Mouse (Mus musculus) splenic B cell, adult 2 months (primary cell): ENCODE results near the gene Ifi27.
"Not testable (repeated sequence)": the region's sequence is repeated elsewhere in the genome, so short reads cannot be mapped to it uniquely, and the experiment has no call there.

Experiments used
- DNase-seq: peaks from one replicate; pipeline ENCODE4 v3.0.0-alpha.2; 2011; ENCODE audit warnings: low read depth, low spot score
- H3K27me3 ChIP-seq: 2 replicates; pipeline ENCODE4 v1.6.1; 2012; ENCODE audit warnings: mild to moderate bottlenecking, low read length, moderate library complexity, mixed read lengths; ENCODE audit not compliant: control insufficient read depth, poor library complexity, insufficient read depth, severe bottlenecking
- H3K36me3 ChIP-seq: 2 replicates; pipeline ENCODE4 v1.6.1; 2012; ENCODE audit warnings: mild to moderate bottlenecking, low read length, moderate library complexity, mixed read lengths; ENCODE audit not compliant: control insufficient read depth, poor library complexity, insufficient read depth, severe bottlenecking

The Ifi27 gene

DNA sequence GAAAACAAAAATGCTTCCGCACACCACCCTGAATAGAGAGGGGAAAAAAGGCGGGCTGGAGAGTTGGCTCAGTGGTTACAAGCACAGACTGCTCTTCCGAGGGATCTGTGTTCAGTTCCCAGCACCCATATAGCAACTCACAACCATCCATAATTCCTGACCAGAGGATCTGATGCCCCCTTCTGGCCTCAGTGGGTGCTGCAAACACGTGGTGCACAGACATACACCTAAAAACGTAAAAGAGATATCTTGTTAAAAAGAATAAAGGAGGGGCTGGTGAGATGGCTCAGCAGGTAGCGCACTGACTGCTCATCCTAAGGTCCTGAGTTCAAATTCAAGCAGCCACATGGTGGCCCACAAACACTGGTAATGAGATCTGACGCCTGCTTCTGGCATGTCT is 7.3 kb upstream of the Ifi27 start:
- H3K27me3 ChIP-seq, result no peaks in the 10 kb centered on the region
- H3K36me3 ChIP-seq, result peaks cover 8% of the 10 kb centered on the region
- peak; percentile 18 for DNase-seq

DNA sequence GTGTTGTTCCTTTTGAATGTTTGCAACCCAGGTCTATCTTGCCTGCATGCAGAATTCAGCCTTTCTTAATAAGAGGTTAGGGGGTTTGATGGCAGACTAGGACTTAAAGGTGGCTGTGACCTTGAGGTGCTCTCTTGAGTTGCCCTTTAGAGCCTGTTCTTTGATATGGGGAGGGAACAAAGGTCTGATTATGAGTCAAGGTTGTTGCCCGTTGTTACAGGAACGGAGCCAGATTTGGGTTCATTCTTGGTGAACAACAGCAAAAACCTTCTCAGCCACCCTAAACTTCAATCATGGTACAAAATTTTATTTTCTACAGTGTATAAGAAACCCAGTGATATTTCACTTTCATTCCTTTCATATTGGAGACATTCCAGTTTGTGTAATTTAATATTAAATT is 581 bp upstream of the Ifi27 start:
- Histone ChIP-seq H3K27me3 (no peaks in the 10 kb centered on the region), H3K36me3 (no peaks in the 10 kb centered on the region)
- no peak for DNase-seq

DNA sequence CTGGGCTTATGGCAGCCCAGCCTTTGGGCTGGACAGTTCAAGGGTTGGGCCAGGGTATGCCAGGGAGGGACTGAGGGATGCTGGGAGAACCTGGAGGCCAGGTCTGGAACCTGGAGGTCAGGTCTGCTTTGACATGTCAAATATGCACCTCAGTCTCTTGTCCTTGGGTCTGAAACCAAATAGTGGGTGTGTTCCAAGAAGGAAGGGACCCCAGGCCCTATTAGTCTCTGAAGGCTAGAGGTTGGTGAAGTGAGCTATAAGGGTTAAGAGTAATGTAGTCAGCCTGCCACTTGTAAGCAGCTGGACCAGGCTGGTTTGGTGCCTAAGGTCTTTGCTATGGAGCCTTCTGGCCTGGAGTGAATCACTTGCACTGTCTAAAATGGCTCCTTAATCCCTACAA is 850 bp downstream of the Ifi27 start:
- DNase-seq, result no peak

DNA sequence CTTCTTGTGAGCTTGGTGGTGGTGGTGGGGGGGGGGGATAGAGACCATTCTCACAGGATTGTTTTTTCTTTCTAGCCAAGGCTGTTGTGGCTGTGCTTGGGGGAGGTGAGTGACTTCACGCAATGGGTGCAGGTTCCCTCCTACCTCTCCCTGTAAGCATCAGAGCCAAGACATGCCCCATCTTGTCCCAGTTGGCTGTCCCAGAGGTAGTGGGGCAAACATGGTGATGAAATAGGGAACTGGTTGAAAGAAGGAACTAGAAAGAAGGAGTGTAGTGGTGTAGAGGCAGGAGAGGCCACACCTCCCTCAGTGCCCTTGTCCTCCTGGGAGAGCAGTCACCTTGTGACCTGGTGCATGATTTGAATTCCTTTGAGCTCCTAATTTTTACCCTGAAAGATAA is 3.6 kb downstream of the Ifi27 start:
- no peaks in the 10 kb centered on the region for H3K27me3 ChIP-seq
- peaks cover 3% of the 10 kb centered on the region; the same call in 1 of the 2 replicates for H3K36me3 ChIP-seq
- DNase-seq, result no peak

More for the DNA sequence above, 850 bp downstream of the Ifi27 start:
- no peaks in the 10 kb centered on the region for H3K36me3 ChIP-seq
- no peaks in the 10 kb centered on the region for H3K27me3 ChIP-seq

- H3K27me3 ChIP-seq, result no peaks in the 10 kb centered on the region
- H3K36me3 ChIP-seq, result peaks cover 3% of the 10 kb centered on the region; the same call in 1 of the 2 replicates
- DNase-seq, result peak; percentile 70
These were observed 9.5 kb downstream of the Ifi27 start, which contains the start of gene Ifi27l2a for GRCm38 (mm10) chr12:103443524-103443923. Gene Ifi27l2a (minus strand): TSS chr12:103443680.

- not testable (repeated sequence) for H3K27me3 ChIP-seq, DNase-seq, H3K36me3 ChIP-seq
These were observed 10.2 kb downstream of the Ifi27 start for GRCm38 (mm10) chr12:103444261-103444660.

DNA sequence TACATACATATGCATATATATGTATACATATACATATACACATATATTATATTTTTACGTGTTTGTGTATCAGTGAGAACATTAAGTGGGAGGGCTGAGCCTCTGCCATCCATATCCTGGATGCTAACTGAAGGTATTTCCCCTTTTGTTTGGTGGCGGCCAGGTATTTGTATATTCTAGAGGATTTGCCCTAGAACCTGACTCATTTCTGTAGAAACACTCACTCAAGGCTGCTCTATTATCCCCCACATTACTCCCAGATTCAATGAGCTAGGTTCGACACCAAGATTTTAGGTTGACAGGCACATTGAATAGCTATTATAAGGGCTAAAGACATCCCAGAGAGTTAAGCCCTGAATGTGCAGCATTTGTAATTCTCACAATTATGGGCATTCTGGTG is 11.0 kb downstream of the Ifi27 start:
- no peaks in the 10 kb centered on the region for H3K27me3 ChIP-seq
- DNase-seq, result no peak
- H3K36me3 ChIP-seq, result peaks cover 2% of the 10 kb centered on the region; the same call in 1 of the 2 replicates

DNA sequence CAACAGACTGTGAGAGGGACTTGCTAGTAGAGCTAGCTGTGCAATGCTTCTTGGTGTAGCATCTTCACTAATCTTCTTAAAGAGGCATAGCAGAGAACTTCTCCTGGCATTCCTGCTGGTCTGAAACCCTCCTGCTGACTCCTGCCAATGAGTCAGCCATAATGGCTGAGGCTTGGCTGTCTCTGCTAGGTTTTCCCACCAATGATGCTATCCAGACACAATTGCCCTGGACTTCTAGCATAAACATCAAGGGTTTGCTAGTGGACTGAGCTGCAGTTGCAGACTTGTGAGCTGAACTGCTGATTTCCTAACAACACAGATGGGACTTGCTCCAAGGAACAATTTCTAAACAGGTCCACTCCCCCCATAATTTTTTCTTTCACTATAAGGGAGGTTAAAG is 19.4 kb downstream of the Ifi27 start:
- no peak for DNase-seq
- H3K36me3 ChIP-seq, result no peaks in the 10 kb centered on the region
- no peaks in the 10 kb centered on the region for H3K27me3 ChIP-seq

- not testable (repeated sequence) for H3K27me3 ChIP-seq, H3K36me3 ChIP-seq, DNase-seq
These were observed 22.7 kb downstream of the Ifi27 start for GRCm38 (mm10) chr12:103456727-103457126.

DNA sequence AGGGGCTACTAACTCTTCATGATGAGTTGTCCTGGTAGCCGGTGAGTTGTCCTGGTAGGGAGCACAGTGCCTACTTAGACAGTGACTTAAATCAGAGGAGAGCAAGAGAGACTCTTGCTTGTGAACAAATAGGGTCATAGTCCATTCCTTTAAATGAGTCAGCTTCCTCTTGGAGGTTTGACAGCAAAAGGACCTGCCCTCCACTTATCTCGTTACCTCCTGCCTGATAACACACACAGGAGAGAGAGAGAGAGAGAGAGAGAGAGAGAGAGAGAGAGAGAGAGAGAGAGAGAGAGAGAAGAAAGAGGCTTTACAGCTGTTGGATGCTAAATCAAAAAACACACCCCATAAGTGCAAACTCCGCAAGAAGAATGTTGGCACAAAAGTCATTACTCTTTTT is 23.1 kb downstream of the Ifi27 start, which contains the start of gene Ifi27l2b:
TSS of gene Ifi27l2b (minus strand) at position 84 of the 400 bp plus-strand sequence.
- DNase-seq, result no peak
- H3K27me3 ChIP-seq, result no peaks in the 10 kb centered on the region
- H3K36me3 ChIP-seq, result no peaks in the 10 kb centered on the region

DNA sequence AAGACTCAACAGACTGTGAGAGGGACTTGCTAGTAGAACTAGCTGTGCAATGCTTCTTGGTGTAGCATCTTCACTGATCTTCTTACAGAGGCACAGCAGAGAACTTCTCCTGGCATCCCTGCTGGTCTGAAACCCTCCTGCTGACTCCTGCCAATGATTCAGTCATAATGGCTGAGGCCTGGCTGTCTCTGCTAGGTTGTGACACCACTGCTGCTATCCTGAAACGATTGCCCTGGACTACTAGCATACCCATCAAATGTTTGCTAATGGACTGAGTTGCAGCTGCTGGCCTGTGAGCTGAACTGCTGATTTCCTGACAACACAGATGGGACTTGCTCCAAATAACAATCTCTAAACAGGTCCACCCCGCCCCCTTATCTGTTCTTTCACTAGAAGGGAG is 40.5 kb downstream of the Ifi27 start:
- H3K27me3 ChIP-seq, result no peaks in the 10 kb centered on the region
- no peaks in the 10 kb centered on the region for H3K36me3 ChIP-seq
- no peak for DNase-seq

- H3K36me3 ChIP-seq, result no peaks in the 10 kb centered on the region
- DNase-seq, result no peak
- no peaks in the 10 kb centered on the region for H3K27me3 ChIP-seq
These were observed 42.9 kb downstream of the Ifi27 start for GRCm38 (mm10) chr12:103476779-103477389.

DNA sequence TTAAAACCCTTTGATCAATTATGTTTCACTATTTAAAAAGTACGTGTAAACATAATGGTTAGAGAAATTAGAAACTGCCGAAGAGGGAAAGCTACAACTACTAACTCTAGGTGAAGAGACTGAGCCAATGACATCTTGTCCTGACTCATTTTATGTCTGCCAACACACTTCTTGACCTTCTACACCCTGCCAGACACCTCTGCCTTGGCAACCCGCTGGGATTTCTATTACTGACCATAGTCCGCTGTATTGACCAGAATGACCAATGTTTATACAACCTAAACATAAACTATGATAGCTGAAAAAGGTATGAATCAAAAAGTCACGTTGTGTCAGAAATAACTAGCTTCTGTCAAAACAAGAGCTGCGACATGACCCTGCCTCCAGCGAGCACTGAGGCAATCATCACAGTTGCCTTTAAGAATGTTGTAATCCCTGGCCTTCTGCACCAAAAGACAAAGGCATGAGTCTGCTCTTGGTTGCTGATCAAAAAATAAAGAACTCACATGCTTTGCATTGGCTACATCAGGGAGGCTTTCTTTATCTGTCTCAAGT is 43.5 kb downstream of the Ifi27 start:
- DNase-seq, result no peak
- H3K27me3 ChIP-seq, result no peaks in the 10 kb centered on the region
- H3K36me3 ChIP-seq, result no peaks in the 10 kb centered on the region

DNA sequence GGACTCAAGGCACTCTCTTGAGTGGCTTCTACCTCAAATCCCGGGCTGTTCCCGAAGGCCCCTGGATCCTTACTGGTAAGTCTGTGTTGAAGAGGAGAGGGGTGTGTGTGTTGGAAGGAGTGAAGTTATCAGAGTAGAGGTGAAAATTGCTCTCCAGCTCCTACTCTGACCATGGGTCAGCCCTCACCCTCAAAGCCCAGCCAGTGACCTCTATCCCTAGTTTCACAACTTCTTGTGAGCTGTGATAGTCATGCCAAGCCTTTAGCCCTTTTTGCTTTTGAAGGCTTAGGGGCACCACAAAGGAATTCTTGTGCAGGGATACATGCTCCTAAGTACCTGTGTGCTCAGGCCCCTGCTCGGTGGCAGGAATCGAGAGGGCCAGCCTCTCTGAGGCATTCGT is 47.7 kb downstream of the Ifi27 start:
- H3K27me3 ChIP-seq, result no peaks in the 10 kb centered on the region
- no peak for DNase-seq
- no peaks in the 10 kb centered on the region for H3K36me3 ChIP-seq

DNA sequence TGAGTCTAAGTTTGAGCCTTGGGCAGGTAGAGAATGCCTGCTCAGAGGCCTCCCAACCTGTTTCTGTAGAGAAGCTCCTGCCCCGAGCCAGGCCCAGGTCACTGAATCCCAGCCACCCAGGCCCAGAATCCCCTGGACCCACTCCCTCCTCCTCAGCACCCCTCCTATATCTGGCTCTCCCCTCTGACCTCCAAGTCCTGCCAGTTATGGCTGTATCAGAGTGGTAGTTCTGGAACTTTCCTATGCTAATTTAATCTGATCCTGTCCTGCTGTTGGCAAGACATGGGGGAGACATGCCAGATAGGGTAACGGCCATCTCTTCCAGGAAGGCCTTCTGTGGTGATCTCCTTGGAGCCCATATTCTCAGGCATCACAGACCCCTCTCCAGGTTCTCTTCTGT is 48.8 kb downstream of the Ifi27 start:
- DNase-seq, result no peak
- Histone ChIP-seq H3K36me3 (no peaks in the 10 kb centered on the region), H3K27me3 (no peaks in the 10 kb centered on the region)
